Mouse (Mus musculus) brain, adult 2 months (tissue): ENCODE results near the gene Cttnbp2nl.

ENCODE experiments used
- DNase-seq: peaks from one replicate; pipeline ENCODE4 v3.0.0; 2011; ENCODE audit warnings: low read depth, low spot score

Cttnbp2nl gene

DNA sequence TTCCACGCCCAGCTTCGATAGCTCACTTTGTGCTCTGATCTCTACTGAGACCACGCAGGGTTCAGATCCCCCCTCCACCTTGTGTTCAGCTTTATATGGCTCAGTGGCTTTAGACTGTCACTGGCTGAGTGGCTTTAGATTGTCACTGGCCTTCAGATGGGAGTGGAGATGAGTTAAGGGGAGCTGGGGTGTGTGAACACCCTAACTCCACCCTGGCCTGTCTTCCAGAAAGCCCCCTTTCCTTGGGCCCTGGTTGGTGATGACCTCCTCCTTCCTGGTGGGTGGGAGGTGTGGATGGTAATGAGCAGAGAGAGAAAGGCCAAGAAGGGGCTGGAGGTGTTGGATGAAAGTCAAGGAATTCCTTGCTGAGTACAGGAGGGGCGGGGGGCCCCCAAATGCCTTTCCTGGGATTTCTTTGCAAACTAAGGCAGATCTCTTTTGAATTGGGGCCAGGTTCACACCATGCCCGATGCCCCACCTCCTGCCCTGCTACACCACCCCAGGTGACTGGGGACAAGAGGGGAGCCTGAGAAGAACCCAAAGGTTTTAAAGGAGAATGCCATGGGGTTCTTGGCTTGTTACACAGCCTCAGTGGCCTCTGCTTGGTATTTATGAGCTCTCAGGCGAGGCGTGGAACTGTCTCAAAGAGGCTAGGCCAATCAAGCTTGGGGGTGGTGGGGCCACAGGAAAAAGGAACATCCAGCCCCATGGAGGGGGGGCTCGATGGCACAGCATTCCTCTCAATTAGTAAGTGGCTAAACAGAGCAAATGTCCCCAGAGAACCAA, 87.7 kb downstream of the Cttnbp2nl start:
- no peak for DNase-seq

DNA sequence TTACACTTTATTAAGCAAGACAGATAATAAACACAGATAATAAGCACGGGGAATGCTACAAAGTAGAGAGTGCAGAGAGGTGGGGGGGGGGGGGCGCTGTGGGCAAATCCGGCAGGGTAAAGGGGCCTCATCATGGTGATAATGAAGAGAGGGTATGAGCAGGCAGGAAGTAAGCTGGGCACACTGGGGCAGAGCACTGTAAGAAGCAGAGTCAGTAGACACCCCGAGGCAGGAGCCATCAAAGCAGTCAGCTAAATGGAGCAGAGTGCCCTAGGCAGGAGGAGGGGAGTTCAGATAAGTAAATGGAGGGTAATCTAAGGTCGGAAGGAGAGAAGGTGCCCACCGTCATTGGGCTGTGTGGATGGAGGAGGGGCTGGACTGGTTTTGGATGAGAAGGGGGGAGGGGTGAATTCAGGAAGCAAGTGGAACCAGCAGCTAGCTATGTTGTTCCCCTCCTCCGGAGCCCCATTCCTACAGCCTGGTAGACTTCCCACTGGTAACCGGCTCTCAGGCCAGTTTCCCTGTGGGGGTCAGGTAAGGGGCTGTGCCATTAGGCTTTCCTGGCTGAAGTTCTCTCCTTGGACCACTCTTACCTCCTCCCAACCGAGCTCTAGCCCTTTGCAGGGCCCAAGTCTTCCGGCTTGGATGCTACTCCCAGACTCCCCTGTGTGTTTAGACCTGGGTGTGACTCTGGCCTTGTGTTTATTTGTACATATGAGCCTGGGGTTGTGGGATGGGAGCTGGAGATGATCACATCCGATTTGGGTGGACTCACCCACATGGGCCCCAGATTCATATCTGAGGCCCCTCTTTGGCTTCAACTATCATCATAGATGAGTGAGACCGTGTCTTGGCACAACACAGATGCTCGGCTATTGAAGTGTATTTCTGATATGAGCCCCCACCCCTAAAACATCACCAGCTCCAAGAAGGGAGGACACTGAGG, 89.3 kb downstream of the Cttnbp2nl start:
- no peak for DNase-seq

DNA sequence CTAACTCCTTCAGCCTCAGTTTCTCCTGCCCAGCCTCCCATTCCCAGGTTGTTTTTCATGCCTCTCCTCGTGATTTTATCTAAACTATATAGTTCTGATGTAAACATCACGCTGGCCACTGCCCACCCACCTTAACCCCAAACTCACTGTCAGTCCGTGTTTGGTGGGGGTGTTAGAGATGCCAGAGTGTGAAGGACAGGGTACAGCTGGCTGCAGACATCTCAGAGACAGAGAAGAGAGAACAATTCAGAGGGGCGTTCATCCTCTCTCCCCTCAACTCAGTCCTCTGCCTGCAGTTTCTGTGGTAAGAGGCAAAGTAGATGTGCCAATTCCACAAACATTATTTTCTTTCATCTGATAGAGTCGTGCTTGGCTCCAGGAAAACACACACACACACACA, 90.1 kb downstream of the Cttnbp2nl start:
- no peak for DNase-seq

DNA sequence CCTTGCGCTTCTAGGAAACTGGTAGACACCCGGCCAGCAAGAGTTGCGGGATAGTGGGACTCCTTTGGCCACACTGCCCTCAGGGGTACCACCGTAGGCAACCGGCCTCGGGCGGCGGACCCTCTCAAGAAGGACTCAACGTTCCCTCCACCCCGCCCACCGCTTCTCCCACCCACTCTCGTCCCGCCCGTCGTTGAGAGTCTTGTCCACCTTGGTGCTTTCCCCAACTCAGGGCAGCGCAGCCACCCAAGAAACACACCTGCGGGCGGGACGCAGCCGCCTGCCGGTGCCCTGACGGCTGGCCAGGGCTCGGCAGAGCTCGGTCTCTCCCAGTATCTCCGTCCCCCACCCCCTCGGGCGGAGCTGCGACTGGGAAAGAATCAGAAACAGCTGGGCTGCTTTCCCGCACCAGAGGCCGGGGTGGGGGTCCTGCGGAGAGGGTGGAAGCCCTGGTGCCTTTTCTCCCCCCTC, 90.8 kb downstream of the Cttnbp2nl start:
- no peak for DNase-seq

DNA sequence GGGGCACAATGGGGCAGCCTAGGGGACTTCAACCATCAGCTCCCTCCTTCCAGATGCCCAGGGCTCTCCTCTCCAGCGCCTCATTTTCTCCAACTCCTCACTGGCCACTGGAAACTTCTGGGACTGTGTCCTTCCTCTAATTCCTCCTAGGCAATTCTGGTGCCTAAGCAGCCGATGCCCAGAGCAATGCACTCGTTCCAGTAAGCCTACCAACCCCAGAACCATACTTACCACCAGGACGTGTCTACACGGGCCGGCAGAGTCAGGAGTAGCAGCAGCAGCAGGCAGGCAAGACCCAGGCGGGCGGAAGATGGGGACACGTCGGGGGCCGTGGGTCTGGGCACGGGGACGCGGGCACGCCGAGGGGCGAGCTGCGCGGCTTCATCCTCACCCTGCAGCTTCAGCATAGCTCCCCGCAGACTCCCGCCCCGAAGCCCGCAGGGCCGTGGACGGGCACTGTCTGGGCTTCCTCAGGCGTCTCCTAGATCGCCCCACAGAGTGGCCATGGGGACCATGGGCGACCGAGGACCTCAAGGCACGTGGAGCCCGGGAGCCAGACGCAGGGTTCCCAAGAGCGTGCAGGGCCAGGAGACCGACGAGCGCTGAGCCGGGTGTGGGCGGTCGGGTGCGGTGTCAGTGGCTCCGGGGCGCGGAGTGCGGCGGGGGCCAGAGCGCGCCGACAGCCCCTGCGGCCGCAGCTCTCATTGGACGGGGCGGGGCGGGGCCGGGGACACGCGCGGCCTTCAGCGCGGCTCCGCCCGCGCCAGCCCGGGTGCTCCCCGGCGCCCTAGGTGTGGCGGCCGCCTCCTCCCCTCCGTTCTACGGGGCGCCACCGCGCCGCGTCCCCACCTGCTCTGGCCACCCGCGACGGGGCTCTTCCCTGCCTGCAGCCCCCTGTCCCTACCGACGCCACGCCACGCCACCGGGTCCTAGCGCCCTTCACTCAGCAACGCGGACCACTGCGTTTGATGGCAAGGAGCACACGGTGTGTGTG, 91.6 kb downstream of the Cttnbp2nl start, which contains the start of gene Wnt2b:
TSS of gene Wnt2b (minus strand) at position 856 of the 994 bp plus-strand sequence.
- no peak for DNase-seq

DNA sequence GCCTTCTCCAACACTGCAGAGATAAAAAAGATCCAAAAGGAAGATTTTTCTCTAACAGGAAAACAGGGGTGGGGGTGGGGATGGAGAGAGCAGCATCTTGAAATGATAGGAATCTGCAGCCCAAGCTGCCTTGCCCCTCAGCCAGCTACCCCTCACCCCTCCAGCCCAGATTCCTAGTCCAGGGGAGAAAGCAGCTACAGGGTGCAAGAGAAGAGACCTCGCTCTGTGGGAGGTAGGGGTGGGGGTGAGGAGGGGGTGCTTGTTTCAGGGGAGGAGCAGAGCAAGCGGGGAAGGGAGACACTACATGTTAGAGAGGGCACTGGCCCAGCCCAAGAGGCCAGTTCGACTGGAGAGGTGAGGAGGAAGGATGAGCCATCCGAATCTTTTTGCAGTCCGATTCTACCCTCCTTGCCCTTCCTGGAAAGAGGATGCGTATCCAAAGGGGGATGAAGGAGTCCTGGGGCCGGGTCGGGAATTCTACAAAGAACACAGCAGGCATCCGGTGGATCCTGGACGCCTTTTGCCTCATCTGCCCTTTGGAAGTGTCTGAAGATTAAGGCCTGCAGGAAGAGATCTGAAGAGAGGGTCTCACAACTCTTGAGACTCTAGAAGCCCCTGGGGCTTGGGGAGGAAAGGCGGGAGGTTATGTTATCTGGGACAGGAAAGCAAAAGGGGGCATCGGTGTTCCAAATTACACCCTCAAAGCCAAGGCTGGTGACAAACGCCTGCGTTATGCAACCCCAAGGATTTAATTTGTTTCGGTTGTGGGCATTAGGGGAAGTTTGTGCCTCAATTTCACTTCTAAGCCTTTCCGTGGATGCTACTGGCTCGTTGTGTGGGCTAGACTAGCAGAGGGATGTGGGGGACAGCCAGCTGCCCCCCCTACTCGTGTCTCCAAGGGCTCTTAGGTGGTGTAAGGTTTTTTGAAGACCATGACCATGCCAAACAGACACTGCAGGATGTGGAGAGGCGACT, 92.6 kb downstream of the Cttnbp2nl start:
- DNase-seq = no peak

DNA sequence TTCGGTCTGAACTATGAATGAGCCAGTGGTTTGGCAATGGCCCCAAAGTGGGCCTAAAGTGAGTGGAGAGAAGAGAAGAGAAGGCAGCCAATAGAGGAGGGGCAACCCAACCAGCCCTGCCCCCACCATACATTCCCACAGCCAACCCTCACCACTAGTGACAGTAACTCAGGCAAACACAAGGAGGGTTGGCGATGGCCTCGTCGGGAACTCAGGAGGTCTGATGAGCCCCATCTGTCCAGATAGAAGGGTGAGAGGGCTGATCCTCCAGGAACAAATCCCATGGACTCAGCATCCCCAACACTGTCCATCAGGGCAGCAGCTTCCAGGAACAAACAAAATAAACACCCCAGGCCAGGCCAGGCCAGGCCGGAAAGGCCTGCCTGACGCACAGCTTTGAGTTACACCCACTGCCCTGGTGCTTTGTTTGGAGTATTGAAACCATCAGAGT, 96.8 kb downstream of the Cttnbp2nl start:
- DNase-seq = no peak

DNA sequence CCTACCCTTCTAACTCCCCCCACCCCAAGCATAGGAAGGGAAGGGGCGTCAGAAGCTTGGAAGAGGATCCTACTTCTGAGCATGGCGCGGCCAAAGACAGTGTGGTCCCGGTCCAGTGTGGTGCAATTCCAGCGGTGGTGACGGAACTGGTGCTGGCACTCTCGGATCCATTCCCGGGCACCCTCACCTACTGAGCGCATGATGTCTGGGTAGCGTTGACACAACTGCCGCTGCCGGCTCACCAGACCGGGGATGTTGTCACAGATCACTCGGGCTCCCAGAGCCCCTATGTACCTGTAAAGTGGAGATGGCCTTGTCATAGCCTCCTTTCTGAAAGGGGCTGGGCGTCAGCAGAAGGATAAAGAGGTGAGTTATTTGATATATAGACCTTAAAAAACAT, 98.4 kb downstream of the Cttnbp2nl start:
- no peak for DNase-seq

DNA sequence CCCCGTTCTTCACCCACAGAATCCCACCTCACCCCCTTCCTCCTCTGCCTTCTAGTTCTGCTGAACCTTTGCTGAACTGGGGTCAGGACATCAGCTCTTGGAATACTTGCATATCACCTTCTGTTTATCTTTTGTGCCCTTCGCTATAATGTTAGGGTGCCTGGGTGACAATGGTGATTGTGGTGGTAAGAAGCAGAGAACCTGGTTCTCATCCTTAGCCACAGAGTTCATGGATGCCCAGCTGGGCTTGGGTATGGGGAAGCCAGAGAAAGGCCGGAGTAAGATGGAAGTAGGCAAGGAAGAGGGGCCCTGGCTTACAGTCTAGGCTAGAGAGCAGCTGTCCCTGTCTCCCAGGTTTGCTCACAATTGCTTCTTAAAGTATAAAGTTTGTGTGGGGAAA, 98.8 kb downstream of the Cttnbp2nl start:
- DNase-seq = no peak

DNA sequence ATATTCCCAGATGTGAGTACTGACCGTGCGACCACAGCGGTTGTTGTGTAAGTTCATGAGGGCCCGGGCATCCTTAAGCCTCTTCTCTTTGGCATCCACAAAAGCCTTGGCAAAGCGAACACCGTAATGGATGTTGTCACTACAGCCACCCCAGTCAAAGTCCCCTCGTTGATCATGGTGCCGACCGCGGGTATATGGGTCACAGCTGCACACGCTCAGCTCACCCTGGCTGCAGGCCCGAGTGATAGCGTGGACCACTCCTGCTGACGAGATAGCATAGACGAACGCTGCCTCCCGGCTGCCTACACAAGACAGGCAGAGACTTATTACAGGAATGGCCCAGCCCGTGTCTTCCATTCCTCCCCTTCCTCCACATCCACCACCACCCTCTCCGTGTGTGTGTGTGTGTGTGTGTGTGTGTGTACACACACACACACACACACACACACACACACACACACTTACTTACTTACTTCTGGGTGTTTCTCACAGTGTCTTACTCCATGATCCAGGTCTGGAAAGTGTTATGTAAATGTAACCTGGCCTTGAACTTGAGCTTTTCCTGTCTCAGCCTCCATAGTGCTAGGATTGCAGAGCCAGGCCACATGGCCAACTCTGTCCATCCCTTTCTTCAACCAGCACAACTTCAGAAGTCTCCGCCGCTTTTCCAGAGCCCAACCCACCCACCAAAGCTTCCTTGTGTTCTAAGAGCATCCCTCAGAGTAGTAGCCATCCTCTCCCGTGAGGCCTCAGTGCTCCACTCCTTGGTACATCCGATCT, 99.9 kb downstream of the Cttnbp2nl start:
- no peak for DNase-seq
